Mouse (Mus musculus): ENCODE data around the gene Fmnl2.

GRCm38 (mm10) chr2:52950226-52950625 is 92.6 kb downstream of the Fmnl2 start:
- TF ChIP-seq GATA1 (IDR thresholded peaks at IDR 0.05; ENCODE audit: low read length) (no peak), TAL1 (IDR thresholded peaks at IDR 0.05; ENCODE audit: low read length) (no peak)
